Mouse (Mus musculus) common myeloid progenitor, adult 5-6 weeks (primary cell): ENCODE results near the gene Slc25a20. TPM values are rescaled to one million over a fixed set of nuclear protein-coding genes. Genes with fewer than 3 reads are reported as not detected.

ENCODE experiments used
- ATAC-seq: replicated peaks from 2 replicates; pipeline ENCODE4 v1.8.0; 2016; ENCODE audit warnings: low read depth, mild to moderate bottlenecking, moderate TSS enrichment, inconsistent platforms; ENCODE audit not compliant: poor library complexity, severe bottlenecking
- total RNA-seq: library from RNA; stranded (forward); fragments of 200-1000, 187-1606 nt; gene quantifications from 2 replicates; pipeline ENCODE4 v1.2.3, GENCODE M21; 2017

Slc25a20 gene
- total RNA-seq, 1 experiment from 2014 or later: 39.0 TPM

- ATAC-seq: no peak
These were observed 18.1 kb downstream of the Slc25a20 start for GRCm38 (mm10) chr9:108680026-108680425.

DNA sequence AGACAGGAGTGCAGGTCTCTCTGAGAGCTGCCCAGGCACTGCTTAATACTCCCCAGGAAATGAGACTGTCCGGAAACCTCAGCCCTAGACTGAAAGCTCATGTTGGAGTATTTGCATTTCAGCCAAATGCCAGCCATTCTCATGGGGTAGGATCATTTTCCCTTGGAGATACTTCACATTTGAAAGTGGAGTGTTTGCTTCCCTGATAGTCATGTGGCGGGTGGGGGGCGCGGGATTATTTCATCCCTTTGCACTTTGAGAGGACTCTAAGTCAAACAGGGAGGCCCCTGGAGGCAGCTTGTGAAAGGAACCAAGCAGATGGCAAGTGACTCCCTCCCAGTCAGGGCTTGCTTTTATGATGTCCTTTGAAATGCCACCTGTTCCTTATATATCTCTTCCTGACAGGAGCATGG is 24.6 kb downstream of the Slc25a20 start:
- no peak for ATAC-seq

GRCm38 (mm10) chr9:108687181-108687580 is 25.3 kb downstream of the Slc25a20 start:
- no peak for ATAC-seq

DNA sequence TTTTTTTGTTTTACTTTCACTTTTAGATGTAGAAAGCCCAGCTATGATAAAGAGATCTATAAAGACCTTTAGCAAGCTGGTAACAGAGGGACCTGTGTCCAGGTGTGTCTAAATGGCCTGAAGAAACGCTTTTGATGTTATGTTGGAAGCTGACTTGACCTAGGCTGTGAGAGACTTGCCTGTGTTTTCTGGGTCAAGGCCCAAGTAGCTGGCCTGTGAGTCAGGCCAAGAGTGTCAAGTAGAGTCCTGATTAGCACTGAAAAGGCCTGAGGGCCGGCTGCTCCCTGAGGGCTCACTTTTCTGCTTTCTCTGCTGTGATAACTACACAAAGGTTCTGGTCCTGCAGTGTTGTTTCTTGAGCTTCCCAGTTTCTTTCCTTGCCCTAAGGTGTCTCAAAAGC is 25.8 kb downstream of the Slc25a20 start:
- ATAC-seq: no peak

DNA sequence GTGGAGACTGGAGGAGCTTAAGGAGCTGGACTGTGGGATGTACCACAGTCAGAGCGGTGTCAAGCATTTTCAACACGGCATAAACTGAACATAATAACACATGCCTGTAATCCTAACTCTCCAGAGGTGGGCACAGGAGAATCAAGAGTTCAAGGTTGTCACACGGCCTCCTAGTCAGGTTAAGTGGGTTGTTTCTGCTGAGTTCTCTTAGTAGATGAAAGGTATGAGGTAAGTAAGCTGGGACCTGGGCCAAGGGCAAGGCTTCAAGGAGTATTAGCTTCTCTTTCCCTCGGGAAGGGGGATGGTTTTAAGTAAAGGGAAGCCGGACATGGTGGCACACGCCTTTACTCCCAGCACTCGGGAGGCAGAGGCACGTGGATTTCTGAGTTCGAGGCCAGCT is 26.6 kb downstream of the Slc25a20 start:
- ATAC-seq: no peak

GRCm38 (mm10) chr9:108689106-108689505 is 27.2 kb downstream of the Slc25a20 start, which contains the start of gene Prkar2a:
Gene Prkar2a (plus strand): TSS chr9:108689314.
- no peak for ATAC-seq

DNA sequence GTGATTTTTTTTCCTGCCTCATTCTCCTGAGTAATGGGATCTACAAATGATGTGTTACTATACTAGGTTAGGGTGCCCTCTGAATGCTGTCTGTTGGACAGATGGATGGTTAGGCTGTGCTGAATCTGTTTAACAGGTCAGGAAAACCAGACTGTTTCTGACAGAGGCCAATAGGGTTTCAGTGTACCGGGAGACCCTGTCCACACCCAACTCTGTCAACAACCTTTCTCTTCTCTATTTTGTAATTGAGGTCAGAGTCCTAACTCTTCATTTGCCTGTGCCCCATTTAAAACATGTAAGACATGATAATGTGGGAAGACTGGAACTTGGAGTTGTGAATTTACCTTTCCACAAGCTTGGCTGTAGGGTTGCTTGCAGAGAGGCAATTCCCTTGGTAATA is 28.1 kb downstream of the Slc25a20 start:
- no peak for ATAC-seq

GRCm38 (mm10) chr9:108690914-108691313 is 29.0 kb downstream of the Slc25a20 start:
- ATAC-seq: no peak

GRCm38 (mm10) chr9:108691371-108691770 is 29.5 kb downstream of the Slc25a20 start:
- ATAC-seq: peak; percentile 55

GRCm38 (mm10) chr9:108691846-108692225 is 29.9 kb downstream of the Slc25a20 start:
- ATAC-seq: peak; percentile 64

DNA sequence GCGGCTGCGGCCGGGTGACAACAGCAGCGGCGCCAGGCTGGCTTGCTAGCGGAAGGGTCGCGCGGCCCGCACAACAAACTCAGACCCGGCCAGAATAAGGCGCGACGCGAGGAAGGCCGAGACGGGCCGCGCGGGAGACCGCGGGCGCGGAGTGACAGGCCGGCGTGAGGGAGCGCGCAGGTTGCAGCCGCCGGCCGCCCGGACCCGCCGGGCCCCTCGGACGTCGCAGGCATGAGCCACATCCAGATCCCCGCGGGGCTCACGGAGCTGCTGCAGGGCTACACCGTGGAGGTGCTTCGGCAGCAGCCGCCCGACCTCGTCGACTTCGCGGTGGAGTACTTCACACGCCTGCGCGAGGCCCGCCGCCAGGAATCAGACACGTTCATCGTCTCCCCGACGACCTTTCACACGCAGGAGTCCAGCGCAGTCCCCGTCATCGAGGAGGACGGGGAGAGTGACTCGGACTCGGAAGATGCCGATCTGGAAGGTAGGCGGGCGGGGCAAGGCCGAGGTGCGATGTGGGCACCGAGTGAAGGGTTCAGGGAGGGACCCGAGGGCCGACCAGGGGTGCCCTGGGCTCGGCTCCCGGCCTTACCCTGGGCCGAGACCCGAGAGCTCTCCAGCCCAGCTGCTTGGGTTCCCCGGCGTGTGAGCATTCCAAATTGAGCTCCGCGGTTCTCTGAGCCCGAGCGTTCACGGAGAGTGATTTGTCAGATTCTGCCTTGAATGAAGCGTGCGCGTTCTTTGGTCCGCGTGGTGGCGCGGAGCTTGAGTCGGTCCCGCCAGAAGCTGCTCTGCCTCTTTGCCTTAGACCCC is 30.5 kb downstream of the Slc25a20 start:
- ATAC-seq: peak; percentile 48

DNA sequence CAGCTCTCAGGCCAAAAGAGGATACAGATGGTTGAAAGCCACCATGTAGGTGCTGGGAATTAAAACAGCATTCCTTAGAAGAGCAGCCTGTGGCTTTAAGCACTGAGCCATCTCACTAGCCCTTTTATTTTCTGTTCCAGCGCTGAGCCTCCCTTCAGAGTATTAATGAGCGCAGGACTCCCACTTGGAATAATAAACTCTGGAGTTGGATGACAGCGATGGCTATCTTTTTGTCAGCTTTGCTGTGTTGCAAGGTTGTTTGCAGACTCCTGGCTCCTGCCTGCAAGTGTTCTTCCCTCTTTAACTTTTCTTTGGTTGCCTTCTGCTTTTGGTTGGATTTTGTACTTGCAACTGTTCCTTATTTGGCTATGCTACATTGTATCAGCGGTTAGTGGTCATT is 32.1 kb downstream of the Slc25a20 start:
- no peak for ATAC-seq

- no peak for ATAC-seq
These were observed 32.6 kb downstream of the Slc25a20 start for GRCm38 (mm10) chr9:108694533-108694932.

- no peak for ATAC-seq
These were observed 40.6 kb downstream of the Slc25a20 start for GRCm38 (mm10) chr9:108702476-108702875.

GRCm38 (mm10) chr9:108703373-108704110 is 41.7 kb downstream of the Slc25a20 start:
- ATAC-seq: no peak

GRCm38 (mm10) chr9:108704591-108704990 is 42.7 kb downstream of the Slc25a20 start:
- no peak for ATAC-seq

GRCm38 (mm10) chr9:108707212-108707611 is 45.3 kb downstream of the Slc25a20 start:
- ATAC-seq: no peak

- ATAC-seq: no peak
These were observed 46.9 kb downstream of the Slc25a20 start for GRCm38 (mm10) chr9:108708833-108709232.

GRCm38 (mm10) chr9:108710767-108711166 is 48.9 kb downstream of the Slc25a20 start:
- ATAC-seq: no peak

DNA sequence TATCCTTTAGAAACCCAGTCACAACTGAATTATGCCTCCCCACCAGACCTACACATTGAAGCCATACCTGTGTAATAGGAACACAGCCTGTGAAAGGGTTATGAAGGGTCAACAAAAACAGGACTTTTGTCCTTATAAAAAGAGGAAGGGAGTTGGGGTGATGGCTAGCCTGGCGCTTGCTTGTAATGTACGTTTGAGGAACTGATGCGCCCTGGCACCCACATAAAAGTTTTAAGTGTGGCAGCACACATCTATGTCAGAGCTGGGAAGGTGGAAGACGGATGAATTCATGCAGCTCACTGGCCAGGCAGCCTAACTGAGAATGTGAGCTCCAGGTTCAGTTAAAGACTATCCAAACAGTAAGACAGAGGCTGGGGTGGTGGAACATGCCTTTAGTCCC is 54.3 kb downstream of the Slc25a20 start:
- no peak for ATAC-seq

- no peak for ATAC-seq
These were observed 61.9 kb downstream of the Slc25a20 start for GRCm38 (mm10) chr9:108723751-108724150.
